Mouse (Mus musculus) CH12.LX (cell line): Measurements from ENCODE around the gene R3hdm2. TPM values are rescaled to one million over a fixed set of nuclear protein-coding genes. Genes with fewer than 3 reads are reported as not detected.
A peak's percentile ranks its signal among the peaks of the same experiment; 100 is the strongest.

ENCODE experiments used
- DNase-seq: peaks from one replicate; pipeline ENCODE4 v3.0.0-alpha.2; 2013; ENCODE audit errors: extremely low read depth
- H3K27ac ChIP-seq: 2 replicates; pipeline ENCODE4 v1.5.1; 2012; ENCODE audit warnings: low read depth, mild to moderate bottlenecking, control low read depth, moderate library complexity; ENCODE audit not compliant: insufficient read depth
- H3K27me3 ChIP-seq: replicated peaks from 2 replicates; pipeline ENCODE3; 2012; ENCODE audit warnings: inconsistent platforms
- H3K36me3 ChIP-seq, 2 experiments: replicated peaks in 1 of 2; 2 replicates each; pipeline versions ENCODE3 to v1.6.1; 2012; ENCODE audit warnings: inconsistent platforms in 1 of 2, low read length in 1 of 2, mild to moderate bottlenecking in 1 of 2, mixed read lengths in 1 of 2, moderate library complexity in 1 of 2; ENCODE audit not compliant: control insufficient read depth in 1 of 2, insufficient read depth in 1 of 2
- H3K4me1 ChIP-seq, 2 experiments: 2 replicates each; pipeline ENCODE4 v1.6.1; 2012; ENCODE audit warnings: inconsistent platforms in 1 of 2, moderate library complexity in 1 of 2; ENCODE audit not compliant: insufficient read depth in 2 of 2, control insufficient read depth in 1 of 2
- H3K4me2 ChIP-seq: 2 replicates; pipeline ENCODE4 v1.6.1; 2012; ENCODE audit warnings: low read depth, mild to moderate bottlenecking, control low read depth; ENCODE audit not compliant: poor library complexity, insufficient read depth, severe bottlenecking
- H3K4me3 ChIP-seq, 3 experiments: fragments of 150-350 bp in 1 of 3; sonication (generic) in 1 of 3; replicated peaks in 1 of 3; 2 replicates each; pipeline versions ENCODE3 to v1.5.1; 2011 to 2012; ENCODE audit warnings: low read depth in 2 of 3, low read length in 2 of 3, mild to moderate bottlenecking in 2 of 3, moderate library complexity in 2 of 3, control low read depth in 1 of 3, improper control_type of control experiment in 1 of 3, inconsistent platforms in 1 of 3, mixed read lengths in 1 of 3; ENCODE audit not compliant: poor library complexity in 1 of 3
- H3K79me2 ChIP-seq: replicated peaks from 2 replicates; pipeline ENCODE4 v1.6.1; 2012; ENCODE audit warnings: mild to moderate bottlenecking, moderate library complexity; ENCODE audit not compliant: control insufficient read depth, poor library complexity, insufficient read depth, severe bottlenecking; ENCODE audit errors: extremely low read depth
- H3K9ac ChIP-seq: 2 replicates; pipeline ENCODE4 v1.6.1; 2012; ENCODE audit warnings: low read depth, mild to moderate bottlenecking, control low read depth, moderate library complexity; ENCODE audit not compliant: insufficient read depth
- H3K9me3 ChIP-seq: replicated peaks from 2 replicates; pipeline ENCODE3; 2012; ENCODE audit warnings: low read length, inconsistent platforms, mixed read lengths
- BHLHE40 ChIP-seq: IDR thresholded peaks from 2 replicates; pipeline ENCODE4 v1.6.1; 2011; ENCODE audit warnings: mild to moderate bottlenecking, low read depth, low read length, improper control_type of control experiment
- CHD1 ChIP-seq: IDR thresholded peaks from 2 replicates; pipeline ENCODE4 v1.6.1; 2012; ENCODE audit warnings: low read depth, low read length, improper control_type of control experiment, inconsistent platforms
- CHD2 ChIP-seq: IDR thresholded peaks from 2 replicates; pipeline ENCODE4 v1.6.1; 2011; ENCODE audit warnings: low read length, improper control_type of control experiment
- CTCF ChIP-seq, 2 experiments: IDR thresholded peaks in 1 of 2; conservative IDR thresholded peaks in 1 of 2; 2 replicates each; pipeline ENCODE4 v1.5.1; 2011 to 2012; ENCODE audit warnings: low read depth in 2 of 2, low read length in 2 of 2, improper control_type of control experiment in 1 of 2, inconsistent platforms in 1 of 2, mild to moderate bottlenecking in 1 of 2, moderate library complexity in 1 of 2
- E2F4 ChIP-seq: IDR thresholded peaks from 2 replicates; pipeline ENCODE4 v1.6.1; 2011; ENCODE audit warnings: low read depth, low read length, improper control_type of control experiment; ENCODE audit not compliant: insufficient replicate concordance
- ELF1 ChIP-seq: IDR thresholded peaks from 2 replicates; pipeline ENCODE4 v1.6.1; 2014; ENCODE audit warnings: low read depth, mild to moderate bottlenecking, inconsistent platforms, low read length, improper control_type of control experiment
- EP300 ChIP-seq: IDR thresholded peaks from 2 replicates; pipeline ENCODE4 v1.6.1; 2011; ENCODE audit warnings: low read length, improper control_type of control experiment
- ETS1 ChIP-seq: conservative IDR thresholded peaks from 2 replicates; pipeline ENCODE4 v1.6.1; 2012; ENCODE audit warnings: low read depth, mild to moderate bottlenecking, inconsistent platforms, low read length, improper control_type of control experiment, moderate library complexity
- GABPA ChIP-seq: IDR thresholded peaks from 2 replicates; pipeline ENCODE4 v1.6.1; 2012; ENCODE audit warnings: low read depth, low read length, improper control_type of control experiment, inconsistent platforms; ENCODE audit not compliant: insufficient replicate concordance
- HCFC1 ChIP-seq: IDR thresholded peaks from 2 replicates; pipeline ENCODE4 v1.6.1; 2012; ENCODE audit warnings: low read depth, mild to moderate bottlenecking, inconsistent platforms, low read length, improper control_type of control experiment
- IRF4 ChIP-seq: IDR thresholded peaks from 2 replicates; pipeline ENCODE4 v1.6.1; 2014; ENCODE audit warnings: low read depth, mild to moderate bottlenecking, inconsistent platforms, low read length, improper control_type of control experiment
- JUN ChIP-seq: IDR thresholded peaks from 2 replicates; pipeline ENCODE4 v1.6.1; 2011; ENCODE audit warnings: low read depth, mild to moderate bottlenecking, low read length, improper control_type of control experiment, moderate library complexity; ENCODE audit not compliant: insufficient read depth
- JUND ChIP-seq: conservative IDR thresholded peaks from 2 replicates; pipeline ENCODE4 v1.6.1; 2011; ENCODE audit warnings: low read depth, low read length, improper control_type of control experiment
- KAT2A ChIP-seq: IDR thresholded peaks from 2 replicates; pipeline ENCODE4 v1.6.1; 2012; ENCODE audit warnings: low read length, improper control_type of control experiment, inconsistent platforms; ENCODE audit not compliant: insufficient replicate concordance
- MAFK ChIP-seq: IDR thresholded peaks from 2 replicates; pipeline ENCODE4 v1.6.1; 2011; ENCODE audit warnings: low read length, improper control_type of control experiment; ENCODE audit not compliant: insufficient replicate concordance
- MAX ChIP-seq: IDR thresholded peaks from 2 replicates; pipeline ENCODE4 v1.6.1; 2011; ENCODE audit warnings: low read length, improper control_type of control experiment
- MAZ ChIP-seq: IDR thresholded peaks from 2 replicates; pipeline ENCODE4 v1.6.1; 2012; ENCODE audit warnings: low read depth, mild to moderate bottlenecking, inconsistent platforms, low read length, improper control_type of control experiment, moderate library complexity
- MEF2A ChIP-seq: IDR thresholded peaks from 2 replicates; pipeline ENCODE4 v1.6.1; 2014; ENCODE audit warnings: low read depth, mild to moderate bottlenecking, inconsistent platforms, low read length, improper control_type of control experiment, borderline replicate concordance
- MXI1 ChIP-seq: IDR thresholded peaks from 2 replicates; pipeline ENCODE4 v1.6.1; 2011; ENCODE audit warnings: mild to moderate bottlenecking, low read depth, low read length, improper control_type of control experiment
- MYC ChIP-seq: IDR thresholded peaks from 2 replicates; pipeline ENCODE4 v1.6.1; 2011; ENCODE audit warnings: low read depth, mild to moderate bottlenecking, improper control_type of control experiment, low read length
- NELFE ChIP-seq: IDR thresholded peaks from 2 replicates; pipeline ENCODE4 v1.6.1; 2011; ENCODE audit warnings: low read depth, low read length, improper control_type of control experiment
- NRF1 ChIP-seq: IDR thresholded peaks from 2 replicates; pipeline ENCODE4 v1.6.1; 2014; ENCODE audit warnings: low read depth, mild to moderate bottlenecking, inconsistent platforms, low read length, improper control_type of control experiment, moderate library complexity
- PAX5 ChIP-seq: IDR thresholded peaks from 2 replicates; pipeline ENCODE4 v1.6.1; 2012; ENCODE audit warnings: low read length, inconsistent platforms, mixed read lengths
- POLR2A ChIP-seq: IDR thresholded peaks from 2 replicates; pipeline ENCODE4 v1.6.1; 2011; ENCODE audit warnings: low read depth, mild to moderate bottlenecking, improper control_type of control experiment, low read length
- POLR2AphosphoS2 ChIP-seq: IDR thresholded peaks from 2 replicates; pipeline ENCODE4 v1.6.1; 2011; ENCODE audit warnings: low read depth, low read length, improper control_type of control experiment
- RAD21 ChIP-seq: IDR thresholded peaks from 2 replicates; pipeline ENCODE4 v1.6.1; 2011; ENCODE audit warnings: low read depth, mild to moderate bottlenecking, low read length, improper control_type of control experiment, moderate library complexity
- RCOR1 ChIP-seq: conservative IDR thresholded peaks from 2 replicates; pipeline ENCODE4 v1.6.1; 2012; ENCODE audit warnings: low read depth, mild to moderate bottlenecking, inconsistent platforms, low read length, improper control_type of control experiment
- SIN3A ChIP-seq: IDR thresholded peaks from 2 replicates; pipeline ENCODE4 v1.6.1; 2012; ENCODE audit warnings: low read length, improper control_type of control experiment, inconsistent platforms
- SMC3 ChIP-seq: IDR thresholded peaks from 2 replicates; pipeline ENCODE4 v1.6.1; 2011; ENCODE audit warnings: low read depth, low read length, improper control_type of control experiment
- TBP ChIP-seq: conservative IDR thresholded peaks from 2 replicates; pipeline ENCODE4 v1.6.1; 2011; ENCODE audit warnings: low read depth, low read length, improper control_type of control experiment
- TCF12 ChIP-seq: IDR thresholded peaks from 2 replicates; pipeline ENCODE4 v1.6.1; 2014; ENCODE audit warnings: low read depth, mild to moderate bottlenecking, inconsistent platforms, low read length, improper control_type of control experiment
- UBTF ChIP-seq: IDR thresholded peaks from 2 replicates; pipeline ENCODE4 v1.6.1; 2012; ENCODE audit warnings: low read depth, mild to moderate bottlenecking, inconsistent platforms, low read length, improper control_type of control experiment, moderate library complexity
- USF1 ChIP-seq: IDR thresholded peaks from 2 replicates; pipeline ENCODE4 v1.6.1; 2014; ENCODE audit warnings: low read depth, mild to moderate bottlenecking, inconsistent platforms, low read length, improper control_type of control experiment
- USF2 ChIP-seq: conservative IDR thresholded peaks from 2 replicates; pipeline ENCODE4 v1.6.1; 2011; ENCODE audit warnings: low read depth, low read length, improper control_type of control experiment
- ZC3H11A ChIP-seq: IDR thresholded peaks from 2 replicates; pipeline ENCODE4 v1.6.1; 2012; ENCODE audit warnings: low read depth, mild to moderate bottlenecking, inconsistent platforms, low read length, improper control_type of control experiment
- ZKSCAN1 ChIP-seq: IDR thresholded peaks from 2 replicates; pipeline ENCODE4 v1.6.1; 2012; ENCODE audit warnings: low read depth, inconsistent platforms, low read length, improper control_type of control experiment, borderline replicate concordance
- ZMIZ1 ChIP-seq: IDR thresholded peaks from 2 replicates; pipeline ENCODE4 v1.6.1; 2012; ENCODE audit warnings: low read depth, mild to moderate bottlenecking, inconsistent platforms, low read length, improper control_type of control experiment
- ZNF384 ChIP-seq: IDR thresholded peaks from 2 replicates; pipeline ENCODE4 v1.6.1; 2012; ENCODE audit warnings: low read depth, low read length, improper control_type of control experiment, inconsistent platforms
- dilution Hi-C: fragments of 300-500 bp; cut with MboI; formaldehyde crosslinking; loops from 2 replicates; pipeline ENCODE4 v1.14.3; 2020; ENCODE audit warnings: low sequenced_read_pairs; ENCODE audit not compliant: extremely low pct_unique_long_range_greater_than_20kb, extremely low pct_ligation_motif_present
- in situ Hi-C: fragments of 300-500 bp; cut with MboI; formaldehyde crosslinking; loops from 3 replicates; pipeline ENCODE4 v1.14.3; 2019; ENCODE audit warnings: low sequenced_read_pairs, low pct_ligation_motif_present, low pct_unique_long_range_greater_than_20kb, mixed read lengths
- polyA plus RNA-seq: library from polyadenylated mRNA; unstranded; fragments of >175 nt; gene quantifications from 2 replicates; pipeline ENCODE4 v1.2.1, GENCODE M21; 2012; ENCODE audit warnings: low read depth; ENCODE audit not compliant: insufficient read length
- total RNA-seq, 2 experiments: library from RNA; depleted of rRNA; stranded (reverse); fragments of 300-350 nt in 1 of 2; fragments of >200 nt in 1 of 2; gene quantifications; 2 replicates each; pipeline ENCODE4 v1.2.3; 2012 to 2014

The R3hdm2 gene
- total and polyA plus RNA-seq, 3 experiments = 7.0 to 23.6 (median 8.7) TPM

DNA sequence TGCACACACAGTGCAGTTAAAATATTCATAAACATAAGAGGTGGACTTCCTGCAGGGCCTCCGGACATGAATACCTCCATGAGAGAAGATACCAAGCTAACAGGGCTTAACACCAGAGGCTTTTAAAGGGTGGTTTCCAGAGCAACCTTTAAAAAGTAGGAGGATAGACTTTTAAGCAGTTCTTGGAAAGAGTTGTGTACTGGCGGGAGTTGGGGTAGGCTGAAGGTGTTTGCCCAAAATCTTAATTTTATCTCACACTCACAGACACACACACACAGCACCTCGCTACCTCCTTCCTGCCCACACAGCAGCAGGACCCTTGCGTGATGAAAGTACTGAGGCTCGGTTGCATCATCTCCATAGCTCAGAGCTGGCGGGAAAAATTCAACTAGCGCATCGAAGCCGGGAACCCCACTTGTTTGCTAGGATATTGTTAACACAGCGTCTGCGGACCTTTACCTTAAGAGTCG lies 141.5 kb downstream of the R3hdm2 start:
- dilution Hi-C loops (no loop called here), in situ Hi-C loops (no loop called here)
- H3K9me3 ChIP-seq = no peaks in the 10 kb centered on the region
- H3K4me1 ChIP-seq = peaks cover 13 to 42% of the 10 kb centered on the region in 2 experiments
- H3K9ac ChIP-seq = peak overlapping the region; percentile 92
- no peak for TF ChIP-seq MXI1
- TF ChIP-seq JUND = peak; percentile 64
- no peak for TF ChIP-seq SMC3
- TF ChIP-seq ZKSCAN1 = no peak
- TF ChIP-seq USF2 = no peak
- no peak for TF ChIP-seq GABPA
- TF ChIP-seq CTCF (conservative IDR thresholded peaks at IDR 0.05 in 1 of 2, IDR thresholded peaks at IDR 0.05 in 1 of 2; ENCODE audit: low read depth in 2 of 2, low read length in 2 of 2) = no peak
- no peak for TF ChIP-seq MYC
- TF ChIP-seq SIN3A = peak; percentile 89; the same call in 1 of the 2 replicates
- no peak for TF ChIP-seq RCOR1
- no peak for TF ChIP-seq UBTF
- 0 out of 2 replicates have a peak, but pooled peaks have one; percentile 9 for TF ChIP-seq EP300
- no peak; the same call in 1 of the 2 replicates for TF ChIP-seq POLR2A
- TF ChIP-seq IRF4 = peak; percentile 7; the same call in 1 of the 2 replicates
- TF ChIP-seq JUN = no peak
- TF ChIP-seq USF1 = no peak; the same call in 1 of the 2 replicates
- no peak for TF ChIP-seq CHD2
- peak; percentile 35; the same call in 1 of the 2 replicates for TF ChIP-seq MAFK
- TF ChIP-seq ZMIZ1 = peak; percentile 27; the same call in 1 of the 2 replicates
- TF ChIP-seq CHD1 = peak; percentile 64
- peak; percentile 90; the same call in 1 of the 2 replicates for TF ChIP-seq E2F4
- TF ChIP-seq MEF2A = no peak
- no peak for TF ChIP-seq BHLHE40
- TF ChIP-seq POLR2AphosphoS2 = no peak
- TF ChIP-seq NELFE = no peak
- TF ChIP-seq TBP = no peak
- no peak for TF ChIP-seq MAX
- TF ChIP-seq NRF1 = no peak
- TF ChIP-seq HCFC1 = no peak
- no peak for TF ChIP-seq ELF1
- TF ChIP-seq ZC3H11A = no peak
- TF ChIP-seq MAZ = no peak
- no peak for TF ChIP-seq PAX5
- TF ChIP-seq KAT2A = peak; percentile 49; the same call in 1 of the 2 replicates
- TF ChIP-seq TCF12 = no peak
- TF ChIP-seq RAD21 = no peak
- no peak for TF ChIP-seq ETS1
- TF ChIP-seq ZNF384 = no peak
- peaks cover 19% of the 10 kb centered on the region for H3K27me3 ChIP-seq
- H3K27ac ChIP-seq = peak overlapping the region; percentile 78
- peak overlapping the region; percentile 42 for H3K4me2 ChIP-seq
- H3K4me3 ChIP-seq = peak overlapping the region; percentile 73 to 93 (median 85)
- H3K79me2 ChIP-seq = peaks cover 28% of the 10 kb centered on the region
- DNase-seq = peak; percentile 70
- peaks cover 35 to 44% of the 10 kb centered on the region in 2 experiments for H3K36me3 ChIP-seq
